Mouse (Mus musculus): ENCODE measurements at regions not wholly inside any gene's neighbourhood (a gene's known extent, or its start where the extent isn't known, plus 50 kb on each side); places are given as distances from the start of the nearest gene placed in this dataset.

DNA sequence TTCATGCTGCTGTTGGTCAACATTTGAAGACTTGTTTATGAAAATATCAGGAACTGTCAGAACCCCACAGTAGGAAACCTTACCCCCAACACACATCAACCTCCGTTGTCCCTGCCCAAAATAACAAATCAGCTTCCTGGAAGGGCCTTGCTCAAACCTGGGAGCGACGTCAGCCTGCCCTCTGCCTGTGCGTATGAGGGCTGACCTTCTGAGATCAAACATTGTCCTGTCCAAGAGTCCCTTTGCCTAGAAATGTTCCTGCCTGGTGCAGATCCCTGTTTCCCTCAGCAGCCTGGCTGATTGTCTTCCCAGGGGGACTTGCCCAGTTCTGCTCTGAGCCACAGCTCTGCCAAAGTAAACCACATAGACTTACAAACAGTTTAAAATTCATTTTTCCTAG is 307.1 kb downstream of the Gadd45g start:
- DNase-seq: no peak

DNA sequence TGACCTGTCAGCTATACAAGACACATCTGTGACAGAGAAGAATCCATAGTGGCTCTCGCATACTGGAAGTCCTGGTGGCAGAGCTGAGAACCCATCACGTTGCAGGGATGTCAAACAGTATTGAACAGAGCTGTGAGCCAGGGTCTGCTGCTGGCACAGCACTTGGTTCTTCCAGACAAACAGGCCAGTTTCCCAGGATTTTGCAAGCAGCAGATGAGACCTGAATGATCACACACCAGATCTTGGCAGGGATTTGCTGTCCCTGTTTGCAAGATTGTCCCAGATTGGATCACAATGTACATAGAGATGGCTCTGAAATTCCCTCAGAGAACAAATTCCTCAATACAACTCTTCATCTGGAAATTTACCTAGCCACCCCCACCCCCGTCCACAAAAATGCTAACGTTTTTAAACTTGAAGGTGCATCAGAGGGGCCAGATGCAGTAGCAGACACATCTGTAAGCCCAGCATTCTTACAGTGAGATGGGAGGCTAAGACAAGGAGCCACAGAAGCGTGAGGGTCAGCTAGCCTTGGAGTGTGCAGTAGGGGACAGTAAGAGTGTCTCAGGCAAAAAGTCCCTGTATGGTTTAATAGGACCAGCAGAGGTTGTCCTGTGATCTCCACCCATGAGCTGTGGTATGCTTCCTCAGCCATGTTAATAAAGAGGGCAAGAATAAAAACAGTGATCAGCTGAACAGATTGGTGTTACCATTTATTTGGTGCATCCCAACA is 307.8 kb downstream of the Gadd45g start:
- DNase-seq: peak in 1 of 2 experiments; percentile 6

DNA sequence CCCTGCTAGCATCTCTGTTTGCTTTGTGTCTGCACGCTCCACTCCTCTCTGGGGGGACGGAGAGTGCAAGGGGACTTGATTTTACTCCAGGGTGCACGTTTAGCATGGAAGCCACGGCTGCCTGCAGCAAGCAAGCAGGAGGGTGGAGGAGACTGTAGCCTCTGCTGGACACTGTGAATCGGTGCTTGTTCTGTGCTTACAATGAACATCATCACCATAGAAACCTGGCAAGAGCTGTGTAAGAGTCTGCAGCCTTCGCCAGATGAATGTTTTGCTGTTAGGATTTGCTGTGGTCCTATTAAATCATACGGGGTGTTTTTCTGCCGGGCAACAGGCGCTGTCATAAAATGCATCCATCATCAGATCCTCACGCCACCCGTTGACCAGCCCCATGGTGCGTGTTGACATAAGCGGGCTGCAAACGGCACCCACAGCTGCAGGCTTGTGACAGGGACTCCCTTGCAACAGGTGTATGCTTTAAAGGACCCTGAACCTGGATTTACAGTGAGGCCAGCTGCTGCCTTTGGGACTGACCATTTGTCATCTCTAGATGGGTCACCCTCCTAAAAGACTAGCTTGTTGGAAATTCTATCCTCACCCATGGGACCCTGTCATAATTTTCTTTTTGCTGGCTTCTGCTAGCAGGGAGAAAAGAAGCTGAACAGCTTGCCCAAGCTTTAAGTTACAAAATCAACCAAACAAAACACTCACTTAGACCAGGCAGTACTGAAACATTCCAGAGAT is 308.5 kb downstream of the Gadd45g start:
- DNase-seq: peak; percentile 9 to 17

DNA sequence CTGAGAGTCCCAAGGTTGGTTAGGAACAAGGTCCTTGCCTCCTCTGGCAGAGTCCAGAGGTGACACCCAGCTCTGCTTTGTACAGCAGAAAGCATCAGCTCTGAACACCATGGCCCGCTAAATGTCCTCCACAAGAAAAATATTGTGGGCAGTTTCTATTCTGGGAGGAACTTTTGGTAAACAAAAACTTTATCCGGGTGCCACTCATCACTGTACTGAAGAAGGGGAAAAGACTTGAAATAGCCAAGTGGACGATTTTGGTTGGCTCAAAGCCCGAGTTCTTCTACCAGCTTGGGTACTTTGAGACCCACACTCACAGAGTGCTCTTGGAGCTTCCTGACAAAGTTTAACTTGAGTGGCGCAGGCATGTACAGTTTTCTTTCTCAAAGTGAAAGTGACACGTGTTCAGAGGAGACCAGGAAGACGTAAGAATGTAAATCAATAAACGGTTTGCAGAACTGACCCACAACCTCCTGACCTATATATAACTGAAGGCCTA is 309.2 kb downstream of the Gadd45g start:
- DNase-seq: no peak

DNA sequence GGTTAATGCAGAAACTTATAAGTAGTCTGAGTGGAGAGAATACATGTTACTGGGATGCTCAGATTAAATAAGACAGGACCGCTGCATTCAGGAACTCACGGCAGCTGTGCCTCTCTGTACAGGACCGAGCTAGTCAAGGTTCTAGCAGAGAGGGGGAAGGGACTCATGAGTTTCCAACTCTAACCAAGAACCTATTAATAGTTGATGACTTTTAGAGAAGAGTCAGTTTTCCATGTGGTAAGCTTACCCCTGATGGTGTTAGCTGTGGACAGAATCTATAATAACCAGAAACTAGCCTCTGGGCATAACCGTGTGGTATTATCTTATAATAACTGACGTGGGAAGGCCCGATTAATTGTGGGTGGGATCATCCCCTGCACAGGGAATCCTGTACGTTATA is 316.2 kb downstream of the Gadd45g start:
- DNase-seq: no peak

DNA sequence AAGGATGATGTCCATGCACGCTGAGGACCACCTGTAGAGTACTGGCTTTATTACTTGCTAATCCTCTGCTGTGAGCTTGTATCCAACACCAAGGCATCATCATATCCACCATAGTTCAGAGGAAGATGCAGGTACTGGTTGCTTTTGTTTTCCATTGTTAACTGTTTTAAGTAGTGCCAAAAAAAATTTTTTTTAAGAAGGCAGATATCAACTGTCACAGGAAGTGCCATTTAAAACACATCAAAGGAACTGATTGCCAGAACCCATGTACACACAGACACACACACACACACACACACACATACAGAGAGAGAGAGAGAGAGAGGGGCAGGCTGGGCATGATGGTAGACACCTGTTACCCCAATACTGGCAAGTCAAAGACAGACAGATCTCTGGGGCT is 319.1 kb downstream of the Gadd45g start:
- DNase-seq: no peak

DNA sequence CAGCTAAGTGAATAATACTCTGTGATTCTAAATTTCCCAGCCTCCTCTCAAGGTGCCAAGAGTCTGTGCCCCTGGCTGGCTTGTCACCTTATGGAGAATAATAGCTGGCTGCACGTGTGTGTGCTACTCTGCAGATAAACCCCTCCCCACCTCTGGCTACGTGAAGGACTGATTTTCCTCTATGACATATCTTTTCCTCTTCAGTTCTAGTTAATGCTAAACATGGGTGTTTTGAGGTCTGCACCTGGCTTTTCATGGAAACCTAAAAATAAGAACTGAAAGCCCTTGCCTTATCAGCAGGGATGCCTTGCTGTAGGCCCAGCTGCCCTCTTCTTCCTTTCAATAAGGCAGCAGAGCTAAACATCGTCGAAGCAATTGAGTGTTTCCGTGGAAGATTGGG is 321.5 kb downstream of the Gadd45g start:
- no peak for DNase-seq

DNA sequence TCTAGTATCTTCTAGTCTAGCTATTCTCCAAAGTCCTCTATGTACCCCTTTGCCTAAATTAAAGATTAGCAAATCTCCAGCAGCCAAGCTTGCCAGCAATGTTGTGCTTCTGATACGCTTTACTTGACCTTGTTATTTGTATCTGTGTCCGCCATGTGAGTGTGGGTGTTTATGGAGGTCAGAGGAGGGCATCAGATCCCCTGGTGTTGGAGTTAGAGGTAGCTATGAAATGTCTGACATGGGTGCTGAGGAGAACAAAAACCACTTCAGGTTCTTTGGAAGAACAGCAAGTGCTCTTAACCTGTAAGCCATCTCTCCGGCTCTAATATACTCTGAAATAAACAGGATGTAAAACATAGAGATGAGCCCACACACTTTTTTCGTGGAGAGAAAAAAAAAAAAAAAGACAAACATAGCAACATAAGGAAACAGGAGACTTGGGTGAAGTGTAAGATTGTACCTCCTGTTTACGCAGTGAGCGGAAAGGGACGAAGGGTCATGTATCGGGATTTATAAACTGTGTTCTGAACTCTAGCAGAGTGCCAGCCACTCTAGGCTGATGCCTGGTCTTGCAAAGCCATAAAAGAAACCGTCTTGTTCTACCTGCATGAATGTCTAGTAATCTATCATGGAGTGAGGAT is 326.3 kb downstream of the Gadd45g start:
- no peak for DNase-seq

DNA sequence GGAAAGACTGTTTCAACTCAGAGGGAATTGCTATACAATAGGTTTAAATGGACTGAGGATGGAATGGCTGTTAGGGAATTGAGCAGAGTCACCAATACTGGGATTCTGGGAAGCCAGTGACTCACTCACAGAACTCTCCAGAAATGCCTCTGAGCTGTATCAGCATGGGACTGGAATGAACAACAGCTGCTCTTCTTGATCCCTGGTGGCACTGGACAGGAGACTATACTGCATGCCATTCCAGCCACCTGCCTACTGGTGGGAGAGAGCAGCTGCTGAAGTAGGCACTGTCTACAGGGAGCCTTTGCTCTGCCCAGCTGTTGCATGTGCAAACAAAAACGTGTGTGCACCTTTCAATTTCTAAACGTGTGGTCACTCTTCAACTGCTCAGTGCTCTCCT is 329.2 kb downstream of the Gadd45g start:
- no peak for DNase-seq

DNA sequence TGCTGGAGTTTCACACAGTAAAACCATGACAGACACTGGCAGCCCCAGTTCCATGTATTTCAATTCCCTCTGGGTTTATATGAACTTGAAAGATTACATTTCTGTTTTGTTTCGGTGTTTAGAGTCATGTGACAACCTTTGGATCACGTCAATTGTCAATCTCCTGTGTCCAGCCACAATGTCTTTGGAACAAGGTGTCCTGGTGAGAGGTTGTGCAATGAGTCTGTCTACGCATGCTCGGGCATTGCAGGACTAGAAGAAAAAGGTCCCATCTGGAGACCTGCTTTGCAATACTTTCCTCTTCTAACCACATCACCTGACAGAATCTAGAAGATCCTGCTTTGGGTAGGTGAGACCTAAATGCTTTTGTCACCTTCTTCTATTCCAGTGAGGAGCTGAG is 333.5 kb downstream of the Gadd45g start:
- DNase-seq: no peak

DNA sequence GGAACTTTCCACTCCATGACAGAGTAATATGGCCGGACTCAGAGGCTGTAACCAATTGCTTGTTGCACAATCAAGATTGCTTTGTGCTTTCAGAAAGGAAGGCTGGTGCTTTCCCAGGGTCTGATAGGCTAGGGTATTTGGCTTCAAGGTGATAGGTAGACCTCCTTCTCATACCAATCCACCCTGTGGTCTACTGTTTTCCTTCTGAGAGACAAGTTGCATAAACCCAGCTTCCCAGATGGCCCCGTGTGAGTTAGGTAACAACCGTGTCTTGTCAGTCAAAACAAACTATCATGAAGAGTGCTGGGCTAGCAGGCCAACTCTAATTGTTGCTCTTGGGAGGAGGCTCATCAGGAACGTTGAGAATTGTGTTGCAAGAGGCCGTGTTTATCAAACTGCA is 337.2 kb downstream of the Gadd45g start:
- DNase-seq: no peak

DNA sequence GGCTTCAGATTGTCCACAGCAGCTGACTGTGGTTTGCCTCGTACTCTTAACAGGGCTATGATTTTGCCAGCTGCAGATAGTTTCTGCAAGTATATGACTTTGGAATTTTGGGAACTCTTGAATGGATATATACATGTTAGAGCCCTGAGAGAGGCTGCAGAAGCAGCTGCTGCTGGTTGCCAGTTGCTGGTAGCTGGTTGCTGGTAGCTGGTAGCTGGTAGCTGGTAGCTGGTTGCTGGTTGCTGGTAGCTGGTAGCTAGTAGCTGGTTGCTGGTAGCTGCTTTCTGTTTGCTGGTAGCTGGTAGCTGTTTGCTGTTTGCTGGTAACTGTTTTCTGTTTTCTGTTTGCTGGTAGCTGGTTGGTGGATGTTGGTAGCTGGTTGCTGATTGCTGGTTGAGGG is 339.1 kb downstream of the Gadd45g start:
- DNase-seq: no peak

DNA sequence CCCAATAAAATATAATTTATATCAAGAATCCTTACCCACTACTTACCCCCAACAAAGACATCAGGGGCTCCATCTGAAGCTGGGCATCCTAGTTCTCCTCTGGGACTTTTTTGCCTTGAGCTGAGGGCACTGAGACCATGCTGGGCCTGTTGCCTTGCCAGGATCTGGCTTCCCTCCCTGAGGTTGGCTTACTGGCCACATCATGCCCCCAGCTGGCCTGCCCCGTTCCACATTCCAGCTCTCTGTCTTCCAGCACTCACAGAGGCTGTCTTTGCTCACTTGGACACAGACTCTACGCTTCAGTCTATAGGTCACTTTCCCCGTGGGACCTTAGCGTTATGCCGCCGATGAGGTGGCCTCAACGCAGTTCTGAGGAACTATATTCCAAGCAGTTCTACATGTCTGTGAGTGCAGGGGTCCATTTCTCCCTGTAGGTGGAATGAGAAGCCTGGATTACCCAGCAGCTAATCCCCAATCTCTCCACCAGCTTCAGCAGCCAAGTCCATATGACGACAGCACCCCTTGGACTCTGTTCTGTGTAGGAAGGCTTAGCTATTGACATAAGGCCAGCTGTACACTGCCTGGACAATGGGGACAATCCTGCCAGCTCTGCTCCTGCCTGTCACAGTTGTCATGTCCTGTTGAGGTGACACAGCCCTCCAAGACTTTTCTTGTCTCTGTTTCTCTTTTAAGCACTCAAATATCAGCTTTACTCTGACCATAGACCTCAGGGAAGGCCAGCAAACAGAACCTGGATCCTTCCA is 341.5 kb downstream of the Gadd45g start:
- DNase-seq: peak in 1 of 2 experiments; percentile 12

DNA sequence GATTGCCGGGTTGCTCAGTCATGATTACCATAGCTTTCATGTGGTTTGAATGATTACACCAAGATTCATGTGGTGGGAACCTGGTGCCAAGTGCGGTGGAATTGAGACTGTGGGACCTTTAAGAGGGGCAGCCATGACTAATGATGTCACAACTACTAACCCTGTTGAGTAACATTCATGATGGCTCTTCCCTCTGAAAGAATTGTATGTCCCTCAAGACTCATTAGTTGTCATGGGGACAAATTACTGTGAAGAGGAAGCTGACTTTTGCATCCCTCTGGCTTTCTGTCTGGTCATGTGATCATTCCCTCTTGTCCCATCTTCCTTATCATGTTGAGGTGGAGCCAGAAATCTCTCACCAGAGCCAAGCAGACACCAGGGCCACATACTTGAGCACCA is 342.1 kb downstream of the Gadd45g start:
- DNase-seq: no peak

DNA sequence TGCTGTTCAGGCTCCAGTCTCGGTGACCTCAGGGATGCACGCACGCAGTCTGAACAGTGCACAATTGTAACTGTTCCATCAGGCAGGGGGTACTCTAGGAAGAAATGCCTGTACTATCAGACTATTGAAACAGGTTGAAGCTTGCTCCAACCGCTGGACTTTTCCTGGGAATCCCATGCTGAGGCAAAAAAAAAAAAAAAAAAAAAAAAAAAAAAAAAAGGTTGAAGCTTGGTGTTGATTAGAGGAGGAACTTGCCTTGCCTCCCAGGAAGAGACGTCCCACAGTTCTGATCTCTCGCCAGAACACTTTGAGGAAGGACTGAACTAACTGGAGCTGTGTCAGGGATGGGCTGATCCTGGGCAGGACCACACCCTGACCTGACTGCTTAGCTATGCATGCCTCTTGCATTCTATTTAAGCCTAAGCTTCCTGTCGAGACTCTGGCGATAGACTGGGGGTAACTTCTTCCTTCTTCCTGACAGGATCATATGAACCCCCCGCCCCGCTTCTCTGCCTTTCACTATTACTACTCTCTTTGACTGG is 341.6 kb downstream of the Diras2 start:
- DNase-seq: no peak

DNA sequence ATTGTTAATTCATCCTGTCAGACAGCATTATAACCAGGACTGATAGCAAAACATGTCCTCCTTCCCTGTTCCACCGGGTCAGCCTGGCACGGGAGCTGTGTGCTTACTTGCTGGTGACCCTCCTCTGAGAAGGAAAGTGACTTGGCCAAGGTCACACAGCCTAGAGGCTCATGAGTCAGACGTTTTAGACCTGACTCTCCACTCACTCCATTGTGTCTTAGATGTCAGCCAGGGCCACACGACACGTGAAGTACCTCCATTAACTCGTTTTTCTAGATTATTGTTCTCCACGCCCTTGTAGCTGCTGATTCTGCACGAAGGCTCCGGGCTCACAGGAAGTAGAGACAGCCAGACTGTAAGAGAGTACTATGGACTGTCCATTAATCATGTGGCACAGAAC is 340.8 kb downstream of the Diras2 start:
- DNase-seq: no peak

DNA sequence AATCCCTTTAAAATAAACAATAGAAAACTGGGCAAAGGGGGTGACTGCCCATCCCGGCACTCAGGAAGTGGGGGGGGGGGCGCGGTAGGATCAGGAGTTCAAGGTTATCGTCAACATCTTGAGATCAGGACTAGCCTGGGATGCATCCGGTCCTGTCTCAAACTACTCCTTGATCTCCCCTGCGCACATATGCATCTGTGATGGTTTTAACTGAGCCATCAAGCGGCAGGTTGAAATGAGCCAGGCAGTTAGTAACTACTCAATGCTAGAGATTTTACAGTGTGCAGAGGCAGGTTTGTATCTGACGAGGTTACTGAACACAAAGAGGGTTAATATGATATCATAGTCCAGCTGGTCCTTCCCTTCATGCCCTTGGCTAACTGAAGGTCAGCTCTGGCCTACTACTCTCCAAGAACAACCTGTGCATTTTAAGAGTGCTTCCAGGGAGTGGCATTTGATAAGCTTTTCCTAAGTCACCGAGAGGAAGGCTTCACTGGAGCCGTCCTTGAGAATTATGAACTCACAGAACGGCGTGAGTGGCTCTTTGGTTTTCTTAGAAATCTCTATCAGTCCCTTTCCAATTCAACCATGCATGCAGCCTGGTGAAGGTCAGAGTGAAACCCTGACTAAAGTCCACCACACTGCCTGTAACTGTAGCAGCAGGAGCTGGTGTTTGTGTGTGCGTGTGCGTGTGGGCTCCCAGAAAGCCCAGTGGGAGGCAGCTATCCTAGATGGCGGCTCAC is 340.1 kb downstream of the Diras2 start:
- no peak for DNase-seq

DNA sequence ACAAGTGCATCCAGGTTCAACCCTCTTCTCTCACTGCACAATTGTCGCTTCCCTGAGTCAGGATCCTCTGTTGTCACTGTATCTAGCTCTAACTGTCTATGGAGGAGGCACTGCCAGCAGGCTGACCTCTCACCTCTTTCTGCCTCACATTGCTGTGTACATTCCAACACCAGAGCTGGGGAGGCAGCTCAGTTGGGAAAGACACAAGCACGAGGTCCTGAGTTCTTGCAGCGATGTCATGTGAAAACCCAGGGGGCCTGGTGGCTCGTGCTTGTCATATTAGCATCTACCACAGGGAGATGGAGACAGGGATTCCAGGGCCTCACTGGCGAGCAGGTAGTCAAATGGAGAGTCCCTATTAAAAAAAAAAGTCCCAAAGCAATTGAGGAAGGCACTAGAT is 334.2 kb downstream of the Diras2 start:
- no peak for DNase-seq

DNA sequence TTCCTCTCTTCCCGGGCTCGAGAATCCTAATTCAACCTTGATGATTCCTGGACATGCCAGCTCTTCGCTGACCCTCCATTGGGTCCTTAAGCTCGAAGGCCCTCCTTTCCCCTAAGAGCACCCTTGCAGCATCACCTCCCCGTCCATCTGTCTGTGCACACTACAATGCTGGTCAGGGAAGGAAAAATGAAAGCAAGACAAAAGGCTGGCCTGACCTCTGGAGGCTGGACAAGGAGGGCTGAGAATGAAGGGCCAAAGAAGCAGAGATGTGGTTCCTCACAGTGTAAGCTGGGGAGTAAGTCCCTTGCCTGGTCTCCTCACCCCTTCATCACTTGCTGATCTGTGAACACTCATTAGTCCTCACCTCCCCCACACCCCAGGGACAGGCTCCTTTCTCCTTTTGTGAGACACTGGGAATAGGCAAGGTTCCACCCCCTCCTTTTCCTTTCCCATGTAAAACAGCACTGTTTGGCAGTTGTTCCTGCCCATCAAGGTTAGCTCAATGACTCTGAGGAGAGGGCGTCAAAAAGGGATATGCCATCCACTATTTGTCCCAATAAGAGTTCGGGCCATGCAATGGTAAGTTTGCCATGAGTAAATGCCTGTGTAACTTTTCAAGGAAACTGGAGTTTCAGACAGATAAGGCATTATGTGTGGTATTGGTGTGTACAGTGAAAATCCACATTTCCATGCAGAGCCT is 332.3 kb downstream of the Diras2 start:
- DNase-seq: no peak

DNA sequence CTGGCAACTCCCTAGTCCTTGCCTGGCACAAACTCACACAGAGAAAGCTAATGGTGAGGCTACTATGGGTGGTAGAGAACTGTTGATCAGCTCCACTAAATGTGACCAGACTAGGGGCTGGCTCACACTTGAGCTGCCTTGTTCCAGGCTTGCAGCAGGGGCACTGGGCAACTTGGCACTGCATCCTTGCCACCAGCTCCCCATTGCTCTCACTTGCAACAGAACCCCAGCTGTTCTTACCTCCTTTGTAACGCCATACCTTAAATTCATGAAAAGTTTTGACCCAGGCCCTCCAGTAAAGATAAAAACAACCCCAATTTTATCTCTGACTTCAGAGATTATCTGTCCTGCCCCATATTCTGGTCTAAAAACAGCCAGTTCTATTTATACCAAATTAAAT is 328.7 kb downstream of the Diras2 start:
- no peak for DNase-seq

DNA sequence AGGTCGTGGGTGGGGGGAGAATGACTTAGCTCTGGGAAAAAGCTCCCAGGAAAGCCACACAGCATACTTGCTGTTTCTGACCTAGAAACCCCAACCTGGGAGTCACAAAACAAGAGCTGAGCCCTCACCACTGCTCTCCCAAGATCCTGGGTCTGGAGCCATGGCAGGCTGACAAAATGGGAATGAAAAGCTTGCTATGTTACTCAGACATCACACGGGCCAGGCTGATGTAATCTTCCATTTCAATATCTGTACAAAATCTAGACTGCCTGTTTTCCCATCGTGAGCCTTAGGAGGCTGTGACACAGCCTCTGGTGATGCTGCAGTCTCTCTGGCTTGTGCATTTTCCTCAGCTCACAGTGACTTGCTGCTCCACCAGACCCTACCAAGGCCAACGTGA is 325.1 kb downstream of the Diras2 start:
- no peak for DNase-seq
